Mouse (Mus musculus): Measurements from ENCODE around the gene Ankrd23. TPM values are rescaled to one million over a fixed set of nuclear protein-coding genes. Genes with fewer than 3 reads are reported as not detected.

Ankrd23 gene
- total and polyA plus RNA-seq, 3 experiments = 2.8 to 6.1 (median 3.7) TPM

DNA sequence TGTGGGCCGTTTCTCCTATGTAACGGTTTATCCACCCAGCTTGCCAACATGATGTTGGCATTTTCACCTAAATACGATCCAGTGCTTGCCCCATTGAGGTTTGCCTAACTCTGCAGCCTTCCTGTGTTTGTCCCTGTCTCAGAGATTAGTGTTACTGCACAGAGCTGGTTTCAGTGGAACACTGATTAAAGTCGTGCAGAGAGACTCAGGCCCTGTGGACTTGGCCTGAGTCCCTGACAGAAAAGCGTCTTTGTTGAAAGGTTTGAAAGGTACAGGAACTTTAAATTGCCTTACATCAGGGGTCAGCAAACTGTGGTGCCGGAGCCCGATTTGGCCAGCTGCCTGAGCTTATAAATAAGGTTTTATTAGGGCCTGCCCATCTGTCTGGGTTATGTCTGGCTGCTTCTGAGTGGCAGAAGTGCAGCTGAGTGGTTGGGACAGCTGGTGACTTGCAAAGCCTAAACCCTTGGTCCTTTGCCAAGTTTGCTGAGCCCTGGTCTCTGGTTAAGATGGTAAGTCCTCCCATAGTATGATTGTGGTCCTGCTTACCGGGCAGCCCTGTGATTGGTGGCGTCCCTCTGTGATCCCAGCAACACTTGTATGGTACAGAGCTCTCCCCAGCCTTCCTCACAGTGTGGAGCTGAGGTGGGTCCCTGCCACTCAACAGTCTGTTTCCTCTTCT, 13.2 kb downstream of the Ankrd23 start:
- Histone ChIP-seq H3K4me3 (replicated peaks in 1 of 3; ENCODE audit: low read depth in 2 of 3, low read length in 2 of 3, poor library complexity in 1 of 3) (no peak overlapping the region), H3K4me2 (ENCODE audit: insufficient read depth, low read depth, poor library complexity, severe bottlenecking) (no peak overlapping the region), H3K27ac (ENCODE audit: insufficient read depth, low read depth) (no peak overlapping the region), H3K4me1 (ENCODE audit: control insufficient read depth in 1 of 2, insufficient read depth in 2 of 2) (no peaks in the 10 kb centered on the region), H3K79me2 (replicated peaks; ENCODE audit: control insufficient read depth, extremely low read depth, insufficient read depth, poor library complexity, severe bottlenecking) (no peaks in the 10 kb centered on the region), H3K27me3 (replicated peaks) (no peaks in the 10 kb centered on the region), H3K9ac (ENCODE audit: insufficient read depth, low read depth) (no peak overlapping the region), H3K9me3 (replicated peaks; ENCODE audit: low read length) (no peaks in the 10 kb centered on the region), H3K36me3 (replicated peaks in 1 of 2; ENCODE audit: control insufficient read depth in 1 of 2, insufficient read depth in 1 of 2, low read length in 1 of 2) (peaks cover 60 to 85% of the 10 kb centered on the region in 2 experiments)
- DNase-seq (ENCODE audit: extremely low read depth) = no peak
- TF ChIP-seq MYC (IDR thresholded peaks at IDR 0.05; ENCODE audit: low read depth, low read length) (no peak), ZMIZ1 (IDR thresholded peaks at IDR 0.05; ENCODE audit: low read depth, low read length) (no peak), NRF1 (IDR thresholded peaks at IDR 0.05; ENCODE audit: low read depth, low read length) (no peak), JUN (IDR thresholded peaks at IDR 0.05; ENCODE audit: insufficient read depth, low read depth, low read length) (no peak), TCF12 (IDR thresholded peaks at IDR 0.05; ENCODE audit: low read depth, low read length) (no peak), MAX (IDR thresholded peaks at IDR 0.05; ENCODE audit: low read length) (no peak), ZNF384 (IDR thresholded peaks at IDR 0.05; ENCODE audit: low read depth, low read length) (no peak), MAFK (IDR thresholded peaks at IDR 0.05; ENCODE audit: insufficient replicate concordance, low read length) (no peak), EP300 (IDR thresholded peaks at IDR 0.05; ENCODE audit: low read length) (no peak), CHD2 (IDR thresholded peaks at IDR 0.05; ENCODE audit: low read length) (no peak), CHD1 (IDR thresholded peaks at IDR 0.05; ENCODE audit: low read depth, low read length) (no peak), E2F4 (IDR thresholded peaks at IDR 0.05; ENCODE audit: insufficient replicate concordance, low read depth, low read length) (no peak), HCFC1 (IDR thresholded peaks at IDR 0.05; ENCODE audit: low read depth, low read length) (no peak), CTCF (conservative IDR thresholded peaks at IDR 0.05 in 1 of 2, IDR thresholded peaks at IDR 0.05 in 1 of 2; ENCODE audit: low read depth in 2 of 2, low read length in 2 of 2) (no peak), NELFE (IDR thresholded peaks at IDR 0.05; ENCODE audit: low read depth, low read length) (no peak), RAD21 (IDR thresholded peaks at IDR 0.05; ENCODE audit: low read depth, low read length) (no peak), TBP (conservative IDR thresholded peaks at IDR 0.05; ENCODE audit: low read depth, low read length) (no peak)
- in situ Hi-C loops (cut with MboI; ENCODE audit: low pct_ligation_motif_present, low pct_unique_long_range_greater_than_20kb, low sequenced_read_pairs) = no loop called here
- dilution Hi-C loops (cut with MboI; ENCODE audit: extremely low pct_ligation_motif_present, extremely low pct_unique_long_range_greater_than_20kb, low sequenced_read_pairs) = no loop called here

GRCm38 (mm10) chr1:36522210-36522609, 14.5 kb downstream of the Ankrd23 start:
- Histone ChIP-seq H3K4me2 (ENCODE audit: insufficient read depth, low read depth, poor library complexity, severe bottlenecking) (no peak overlapping the region), H3K36me3 (replicated peaks in 1 of 2; ENCODE audit: control insufficient read depth in 1 of 2, insufficient read depth in 1 of 2, low read length in 1 of 2) (peaks cover 68 to 96% of the 10 kb centered on the region in 2 experiments), H3K79me2 (replicated peaks; ENCODE audit: control insufficient read depth, extremely low read depth, insufficient read depth, poor library complexity, severe bottlenecking) (no peaks in the 10 kb centered on the region), H3K4me1 (ENCODE audit: control insufficient read depth in 1 of 2, insufficient read depth in 2 of 2) (no peaks in the 10 kb centered on the region), H3K9ac (ENCODE audit: insufficient read depth, low read depth) (no peak overlapping the region), H3K27ac (ENCODE audit: insufficient read depth, low read depth) (no peak overlapping the region), H3K9me3 (replicated peaks; ENCODE audit: low read length) (no peaks in the 10 kb centered on the region), H3K4me3 (replicated peaks in 1 of 3; ENCODE audit: low read depth in 2 of 3, low read length in 2 of 3, poor library complexity in 1 of 3) (no peak overlapping the region), H3K27me3 (replicated peaks) (no peaks in the 10 kb centered on the region)
- in situ Hi-C loops (cut with MboI; ENCODE audit: low pct_ligation_motif_present, low pct_unique_long_range_greater_than_20kb, low sequenced_read_pairs) (no loop called here), dilution Hi-C loops (cut with MboI; ENCODE audit: extremely low pct_ligation_motif_present, extremely low pct_unique_long_range_greater_than_20kb, low sequenced_read_pairs) (no loop called here)
- TF ChIP-seq RCOR1 (conservative IDR thresholded peaks at IDR 0.05; ENCODE audit: low read depth, low read length) (no peak), CHD2 (IDR thresholded peaks at IDR 0.05; ENCODE audit: low read length) (no peak), UBTF (IDR thresholded peaks at IDR 0.05; ENCODE audit: low read depth, low read length) (no peak), TCF12 (IDR thresholded peaks at IDR 0.05; ENCODE audit: low read depth, low read length) (no peak), E2F4 (IDR thresholded peaks at IDR 0.05; ENCODE audit: insufficient replicate concordance, low read depth, low read length) (no peak), ZMIZ1 (IDR thresholded peaks at IDR 0.05; ENCODE audit: low read depth, low read length) (no peak), KAT2A (IDR thresholded peaks at IDR 0.05; ENCODE audit: insufficient replicate concordance, low read length) (no peak), ETS1 (conservative IDR thresholded peaks at IDR 0.05; ENCODE audit: low read depth, low read length) (no peak), USF1 (IDR thresholded peaks at IDR 0.05; ENCODE audit: low read depth, low read length) (no peak), EP300 (IDR thresholded peaks at IDR 0.05; ENCODE audit: low read length) (no peak), USF2 (conservative IDR thresholded peaks at IDR 0.05; ENCODE audit: low read depth, low read length) (no peak), NELFE (IDR thresholded peaks at IDR 0.05; ENCODE audit: low read depth, low read length) (no peak), IRF4 (IDR thresholded peaks at IDR 0.05; ENCODE audit: low read depth, low read length) (no peak), NRF1 (IDR thresholded peaks at IDR 0.05; ENCODE audit: low read depth, low read length) (no peak), ZC3H11A (IDR thresholded peaks at IDR 0.05; ENCODE audit: low read depth, low read length) (no peak), POLR2AphosphoS2 (IDR thresholded peaks at IDR 0.05; ENCODE audit: low read depth, low read length) (no peak), GABPA (IDR thresholded peaks at IDR 0.05; ENCODE audit: insufficient replicate concordance, low read depth, low read length) (no peak), MAZ (IDR thresholded peaks at IDR 0.05; ENCODE audit: low read depth, low read length) (no peak), PAX5 (IDR thresholded peaks at IDR 0.05; ENCODE audit: low read length) (no peak)
- no peak for DNase-seq (ENCODE audit: extremely low read depth)

Measured in CH12.LX (cell line).